Mouse (Mus musculus) CH12.LX (cell line): ENCODE data around the gene Erbb4. TPM values are rescaled to one million over a fixed set of nuclear protein-coding genes. Genes with fewer than 3 reads are reported as not detected.

Source experiments
- DNase-seq: peaks from one replicate; pipeline ENCODE4 v3.0.0-alpha.2; 2013; ENCODE audit errors: extremely low read depth
- H3K27ac ChIP-seq: 2 replicates; pipeline ENCODE4 v1.5.1; 2012; ENCODE audit warnings: low read depth, mild to moderate bottlenecking, control low read depth, moderate library complexity; ENCODE audit not compliant: insufficient read depth
- H3K27me3 ChIP-seq: replicated peaks from 2 replicates; pipeline ENCODE3; 2012; ENCODE audit warnings: inconsistent platforms
- H3K36me3 ChIP-seq, 2 experiments: replicated peaks in 1 of 2; 2 replicates each; pipeline versions ENCODE3 to v1.6.1; 2012; ENCODE audit warnings: inconsistent platforms in 1 of 2, low read length in 1 of 2, mild to moderate bottlenecking in 1 of 2, mixed read lengths in 1 of 2, moderate library complexity in 1 of 2; ENCODE audit not compliant: control insufficient read depth in 1 of 2, insufficient read depth in 1 of 2
- H3K4me1 ChIP-seq, 2 experiments: 2 replicates each; pipeline ENCODE4 v1.6.1; 2012; ENCODE audit warnings: inconsistent platforms in 1 of 2, moderate library complexity in 1 of 2; ENCODE audit not compliant: insufficient read depth in 2 of 2, control insufficient read depth in 1 of 2
- H3K4me2 ChIP-seq: 2 replicates; pipeline ENCODE4 v1.6.1; 2012; ENCODE audit warnings: low read depth, mild to moderate bottlenecking, control low read depth; ENCODE audit not compliant: poor library complexity, insufficient read depth, severe bottlenecking
- H3K4me3 ChIP-seq, 3 experiments: fragments of 150-350 bp in 1 of 3; sonication (generic) in 1 of 3; replicated peaks in 1 of 3; 2 replicates each; pipeline versions ENCODE3 to v1.5.1; 2011 to 2012; ENCODE audit warnings: low read depth in 2 of 3, low read length in 2 of 3, mild to moderate bottlenecking in 2 of 3, moderate library complexity in 2 of 3, control low read depth in 1 of 3, improper control_type of control experiment in 1 of 3, inconsistent platforms in 1 of 3, mixed read lengths in 1 of 3; ENCODE audit not compliant: poor library complexity in 1 of 3
- H3K79me2 ChIP-seq: replicated peaks from 2 replicates; pipeline ENCODE4 v1.6.1; 2012; ENCODE audit warnings: mild to moderate bottlenecking, moderate library complexity; ENCODE audit not compliant: control insufficient read depth, poor library complexity, insufficient read depth, severe bottlenecking; ENCODE audit errors: extremely low read depth
- H3K9ac ChIP-seq: 2 replicates; pipeline ENCODE4 v1.6.1; 2012; ENCODE audit warnings: low read depth, mild to moderate bottlenecking, control low read depth, moderate library complexity; ENCODE audit not compliant: insufficient read depth
- H3K9me3 ChIP-seq: replicated peaks from 2 replicates; pipeline ENCODE3; 2012; ENCODE audit warnings: low read length, inconsistent platforms, mixed read lengths
- BHLHE40 ChIP-seq: IDR thresholded peaks from 2 replicates; pipeline ENCODE4 v1.6.1; 2011; ENCODE audit warnings: mild to moderate bottlenecking, low read depth, low read length, improper control_type of control experiment
- CHD1 ChIP-seq: IDR thresholded peaks from 2 replicates; pipeline ENCODE4 v1.6.1; 2012; ENCODE audit warnings: low read depth, low read length, improper control_type of control experiment, inconsistent platforms
- CTCF ChIP-seq, 2 experiments: IDR thresholded peaks in 1 of 2; conservative IDR thresholded peaks in 1 of 2; 2 replicates each; pipeline ENCODE4 v1.5.1; 2011 to 2012; ENCODE audit warnings: low read depth in 2 of 2, low read length in 2 of 2, improper control_type of control experiment in 1 of 2, inconsistent platforms in 1 of 2, mild to moderate bottlenecking in 1 of 2, moderate library complexity in 1 of 2
- ELF1 ChIP-seq: IDR thresholded peaks from 2 replicates; pipeline ENCODE4 v1.6.1; 2014; ENCODE audit warnings: low read depth, mild to moderate bottlenecking, inconsistent platforms, low read length, improper control_type of control experiment
- EP300 ChIP-seq: IDR thresholded peaks from 2 replicates; pipeline ENCODE4 v1.6.1; 2011; ENCODE audit warnings: low read length, improper control_type of control experiment
- ETS1 ChIP-seq: conservative IDR thresholded peaks from 2 replicates; pipeline ENCODE4 v1.6.1; 2012; ENCODE audit warnings: low read depth, mild to moderate bottlenecking, inconsistent platforms, low read length, improper control_type of control experiment, moderate library complexity
- GABPA ChIP-seq: IDR thresholded peaks from 2 replicates; pipeline ENCODE4 v1.6.1; 2012; ENCODE audit warnings: low read depth, low read length, improper control_type of control experiment, inconsistent platforms; ENCODE audit not compliant: insufficient replicate concordance
- HCFC1 ChIP-seq: IDR thresholded peaks from 2 replicates; pipeline ENCODE4 v1.6.1; 2012; ENCODE audit warnings: low read depth, mild to moderate bottlenecking, inconsistent platforms, low read length, improper control_type of control experiment
- IRF4 ChIP-seq: IDR thresholded peaks from 2 replicates; pipeline ENCODE4 v1.6.1; 2014; ENCODE audit warnings: low read depth, mild to moderate bottlenecking, inconsistent platforms, low read length, improper control_type of control experiment
- JUND ChIP-seq: conservative IDR thresholded peaks from 2 replicates; pipeline ENCODE4 v1.6.1; 2011; ENCODE audit warnings: low read depth, low read length, improper control_type of control experiment
- MAFK ChIP-seq: IDR thresholded peaks from 2 replicates; pipeline ENCODE4 v1.6.1; 2011; ENCODE audit warnings: low read length, improper control_type of control experiment; ENCODE audit not compliant: insufficient replicate concordance
- MEF2A ChIP-seq: IDR thresholded peaks from 2 replicates; pipeline ENCODE4 v1.6.1; 2014; ENCODE audit warnings: low read depth, mild to moderate bottlenecking, inconsistent platforms, low read length, improper control_type of control experiment, borderline replicate concordance
- MXI1 ChIP-seq: IDR thresholded peaks from 2 replicates; pipeline ENCODE4 v1.6.1; 2011; ENCODE audit warnings: mild to moderate bottlenecking, low read depth, low read length, improper control_type of control experiment
- MYC ChIP-seq: IDR thresholded peaks from 2 replicates; pipeline ENCODE4 v1.6.1; 2011; ENCODE audit warnings: low read depth, mild to moderate bottlenecking, improper control_type of control experiment, low read length
- NRF1 ChIP-seq: IDR thresholded peaks from 2 replicates; pipeline ENCODE4 v1.6.1; 2014; ENCODE audit warnings: low read depth, mild to moderate bottlenecking, inconsistent platforms, low read length, improper control_type of control experiment, moderate library complexity
- RCOR1 ChIP-seq: conservative IDR thresholded peaks from 2 replicates; pipeline ENCODE4 v1.6.1; 2012; ENCODE audit warnings: low read depth, mild to moderate bottlenecking, inconsistent platforms, low read length, improper control_type of control experiment
- TBP ChIP-seq: conservative IDR thresholded peaks from 2 replicates; pipeline ENCODE4 v1.6.1; 2011; ENCODE audit warnings: low read depth, low read length, improper control_type of control experiment
- UBTF ChIP-seq: IDR thresholded peaks from 2 replicates; pipeline ENCODE4 v1.6.1; 2012; ENCODE audit warnings: low read depth, mild to moderate bottlenecking, inconsistent platforms, low read length, improper control_type of control experiment, moderate library complexity
- USF1 ChIP-seq: IDR thresholded peaks from 2 replicates; pipeline ENCODE4 v1.6.1; 2014; ENCODE audit warnings: low read depth, mild to moderate bottlenecking, inconsistent platforms, low read length, improper control_type of control experiment
- USF2 ChIP-seq: conservative IDR thresholded peaks from 2 replicates; pipeline ENCODE4 v1.6.1; 2011; ENCODE audit warnings: low read depth, low read length, improper control_type of control experiment
- ZKSCAN1 ChIP-seq: IDR thresholded peaks from 2 replicates; pipeline ENCODE4 v1.6.1; 2012; ENCODE audit warnings: low read depth, inconsistent platforms, low read length, improper control_type of control experiment, borderline replicate concordance
- ZNF384 ChIP-seq: IDR thresholded peaks from 2 replicates; pipeline ENCODE4 v1.6.1; 2012; ENCODE audit warnings: low read depth, low read length, improper control_type of control experiment, inconsistent platforms
- dilution Hi-C: fragments of 300-500 bp; cut with MboI; formaldehyde crosslinking; loops from 2 replicates; pipeline ENCODE4 v1.14.3; 2020; ENCODE audit warnings: low sequenced_read_pairs; ENCODE audit not compliant: extremely low pct_unique_long_range_greater_than_20kb, extremely low pct_ligation_motif_present
- in situ Hi-C: fragments of 300-500 bp; cut with MboI; formaldehyde crosslinking; loops from 3 replicates; pipeline ENCODE4 v1.14.3; 2019; ENCODE audit warnings: low sequenced_read_pairs, low pct_ligation_motif_present, low pct_unique_long_range_greater_than_20kb, mixed read lengths
- polyA plus RNA-seq: library from polyadenylated mRNA; unstranded; fragments of >175 nt; gene quantifications from 2 replicates; pipeline ENCODE4 v1.2.1, GENCODE M21; 2012; ENCODE audit warnings: low read depth; ENCODE audit not compliant: insufficient read length
- total RNA-seq, 2 experiments: library from RNA; depleted of rRNA; stranded (reverse); fragments of 300-350 nt in 1 of 2; fragments of >200 nt in 1 of 2; gene quantifications; 2 replicates each; pipeline ENCODE4 v1.2.3; 2012 to 2014

Gene Erbb4
- total and polyA plus RNA-seq, 3 experiments, result not detected

GRCm38 (mm10) chr1:68401204-68401603 is 706.7 kb downstream of the Erbb4 start:
- Histone ChIP-seq H3K27me3 (no peaks in the 10 kb centered on the region), H3K4me3 (no peak overlapping the region), H3K9me3 (peaks cover 4% of the 10 kb centered on the region), H3K4me2 (no peak overlapping the region), H3K79me2 (no peaks in the 10 kb centered on the region)
- dilution Hi-C loops, result no loop called here
- in situ Hi-C loops, result no loop called here
- TF ChIP-seq NRF1 (no peak), MYC (no peak), ZNF384 (no peak), USF2 (no peak), HCFC1 (no peak), EP300 (no peak), UBTF (no peak), ZKSCAN1 (no peak), GABPA (no peak)
- TF ChIP-seq, all 38 proteins: peak for 0
- DNase-seq, result no peak
- Histone ChIP-seq H3K9ac (no peak overlapping the region), H3K27ac (no peak overlapping the region), H3K36me3 (no peaks in the 10 kb centered on the region), H3K4me1 (no peaks in the 10 kb centered on the region)

GRCm38 (mm10) chr1:68371531-68371930 is 736.3 kb downstream of the Erbb4 start:
- H3K9me3 ChIP-seq, result peaks cover 15% of the 10 kb centered on the region
- no peak for DNase-seq
- no peak for TF ChIP-seq HCFC1
- TF ChIP-seq MYC, result no peak
- TF ChIP-seq RCOR1, result no peak
- no peak for TF ChIP-seq TBP
- TF ChIP-seq MXI1, result no peak
- TF ChIP-seq ELF1, result no peak
- no peak for TF ChIP-seq MEF2A
- TF ChIP-seq JUND, result no peak
- no peak for TF ChIP-seq BHLHE40
- TF ChIP-seq NRF1, result no peak
- TF ChIP-seq CTCF (conservative IDR thresholded peaks at IDR 0.05 in 1 of 2, IDR thresholded peaks at IDR 0.05 in 1 of 2; ENCODE audit: low read depth in 2 of 2, low read length in 2 of 2), result no peak
- TF ChIP-seq IRF4, result no peak
- no peak for TF ChIP-seq MAFK
- TF ChIP-seq USF1, result no peak
- no peak for TF ChIP-seq CHD1
- no peak for TF ChIP-seq UBTF
- TF ChIP-seq ETS1, result no peak
- TF ChIP-seq, all 38 proteins: peak for 0
- H3K79me2 ChIP-seq, result no peaks in the 10 kb centered on the region
- H3K4me3 ChIP-seq, result no peak overlapping the region
- H3K27me3 ChIP-seq, result no peaks in the 10 kb centered on the region
- in situ Hi-C loops (no loop called here), dilution Hi-C loops (no loop called here)
- H3K9ac ChIP-seq, result no peak overlapping the region
- no peaks in the 10 kb centered on the region for H3K36me3 ChIP-seq
- no peak overlapping the region for H3K27ac ChIP-seq
- no peaks in the 10 kb centered on the region for H3K4me1 ChIP-seq
- H3K4me2 ChIP-seq, result no peak overlapping the region
